Mouse (Mus musculus): ENCODE results near the gene Orai1. TPM values are rescaled to one million over a fixed set of nuclear protein-coding genes. Genes with fewer than 3 reads are reported as not detected.

Orai1 gene
- polyA plus RNA-seq, 1 experiment from 2014 or later, result 13.0 TPM

DNA sequence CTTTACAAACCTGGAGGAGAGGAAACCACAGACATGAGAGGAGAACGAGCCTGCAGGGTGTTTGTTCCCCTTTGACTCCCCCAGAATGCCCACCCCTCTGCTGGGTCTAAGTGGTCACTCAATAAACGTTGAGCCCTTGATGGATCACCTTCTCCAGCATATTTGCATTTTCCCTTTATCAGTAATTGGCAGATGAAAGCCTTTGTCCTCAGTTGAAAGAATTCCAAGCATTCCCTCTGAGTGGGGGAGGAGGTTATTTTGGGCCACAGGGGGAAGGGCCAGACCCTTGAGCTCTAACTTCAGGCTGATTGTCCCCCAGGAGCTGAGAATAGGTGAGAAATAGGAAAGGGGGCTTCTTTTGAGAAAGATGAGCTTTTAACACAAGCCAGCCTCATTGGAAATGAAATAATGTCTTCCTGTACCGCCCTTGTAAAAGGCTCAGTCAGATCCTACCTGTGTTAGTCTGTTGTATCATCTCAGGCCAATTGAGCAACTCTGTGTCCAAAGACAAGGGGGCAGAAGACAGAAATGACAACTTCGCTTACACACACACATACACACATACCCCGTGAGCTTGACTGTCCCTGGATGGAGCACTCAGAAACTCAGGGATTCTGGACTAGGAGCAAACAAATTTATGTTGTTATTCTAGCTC is 23.4 kb upstream of the Orai1 start:
- Histone ChIP-seq H3K4me2 (ENCODE audit: low read depth, low read length) (peak overlapping the region; percentile 99; the same call in 1 of the 2 replicates), H3K27me3 (ENCODE audit: control insufficient read depth, insufficient read depth, low read length) (no peaks in the 10 kb centered on the region), H3K9ac (replicated peaks; ENCODE audit: low read depth, low read length) (no peak overlapping the region), H3K27ac (ENCODE audit: low read depth, low read length) (no peak overlapping the region), H3K4me1 (ENCODE audit: control insufficient read depth, insufficient read depth, low read length) (peaks cover 24% of the 10 kb centered on the region), H3K36me3 (ENCODE audit: control insufficient read depth, insufficient read depth, low read length) (no peaks in the 10 kb centered on the region), H3K4me3 (ENCODE audit: low read depth, low read length) (no peak overlapping the region), H3K9me3 (ENCODE audit: control insufficient read depth, low read length) (no peaks in the 10 kb centered on the region)
- ATAC-seq (ENCODE audit: low read depth), result no peak
- WGBS, result 19% methylated on average over 5 of the region's 5 CpGs

DNA sequence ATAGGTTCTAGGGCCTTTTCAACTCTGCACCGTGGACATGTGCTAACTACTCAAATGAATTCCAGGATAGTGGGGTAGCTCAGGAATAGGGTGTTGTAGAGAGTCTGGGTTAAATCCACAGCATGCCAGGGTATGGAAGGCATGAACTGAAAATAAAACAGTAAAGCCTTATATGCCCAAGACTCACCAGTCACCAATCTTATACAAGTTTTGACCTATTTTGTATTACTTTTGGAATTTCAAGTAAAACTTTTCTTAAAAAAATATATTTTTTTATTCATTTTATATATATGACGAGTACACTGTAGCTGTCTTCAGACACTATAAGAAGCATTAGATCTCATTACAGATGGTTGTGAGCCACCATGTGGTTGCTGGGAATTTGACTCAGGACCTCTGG is 21.1 kb upstream of the Orai1 start:
- Histone ChIP-seq H3K27me3 (ENCODE audit: control insufficient read depth, insufficient read depth, low read length) (no peaks in the 10 kb centered on the region), H3K9me3 (ENCODE audit: control insufficient read depth, low read length) (no peaks in the 10 kb centered on the region), H3K4me3 (ENCODE audit: low read depth, low read length) (no peak overlapping the region), H3K4me1 (ENCODE audit: control insufficient read depth, insufficient read depth, low read length) (peaks cover 11% of the 10 kb centered on the region; the same call in 1 of the 2 replicates), H3K9ac (replicated peaks; ENCODE audit: low read depth, low read length) (no peak overlapping the region), H3K27ac (ENCODE audit: low read depth, low read length) (no peak overlapping the region), H3K36me3 (ENCODE audit: control insufficient read depth, insufficient read depth, low read length) (no peaks in the 10 kb centered on the region), H3K4me2 (ENCODE audit: low read depth, low read length) (peak overlapping the region; percentile 16; the same call in 1 of the 2 replicates)
- WGBS, result 66% methylated on average over 2 of the region's 2 CpGs
- no peak for ATAC-seq (ENCODE audit: low read depth)

DNA sequence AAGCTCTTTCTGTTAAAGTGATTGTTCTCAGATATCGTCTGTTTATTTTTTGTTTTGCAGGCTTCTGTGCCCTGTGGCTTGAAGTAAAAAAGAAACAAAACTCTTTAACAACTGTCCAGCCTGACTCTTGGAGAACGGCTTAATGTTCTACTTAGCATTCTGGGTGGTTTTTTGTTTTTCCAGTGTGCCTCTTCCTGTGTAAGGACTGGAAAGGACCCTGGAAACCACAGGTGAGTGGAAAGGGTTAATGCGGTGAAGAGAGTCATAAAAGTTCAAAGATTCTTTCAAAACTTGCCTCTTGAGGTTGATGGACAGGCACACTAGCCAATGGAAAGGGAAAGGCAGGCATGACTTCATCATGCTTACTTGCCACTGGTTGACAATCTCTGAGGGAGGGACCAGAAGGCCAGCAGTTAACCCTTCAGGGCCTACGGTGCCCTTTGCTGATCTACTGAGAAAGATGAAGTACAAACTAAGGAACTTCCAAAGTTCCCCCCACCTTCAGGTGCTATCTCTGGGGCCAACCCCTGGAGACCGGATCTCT is 20.5 kb upstream of the Orai1 start:
- Histone ChIP-seq H3K27ac (ENCODE audit: low read depth, low read length) (no peak overlapping the region), H3K4me2 (ENCODE audit: low read depth, low read length) (peak overlapping the region; percentile 16; the same call in 1 of the 2 replicates), H3K9ac (replicated peaks; ENCODE audit: low read depth, low read length) (no peak overlapping the region), H3K9me3 (ENCODE audit: control insufficient read depth, low read length) (no peaks in the 10 kb centered on the region), H3K4me3 (ENCODE audit: low read depth, low read length) (no peak overlapping the region), H3K36me3 (ENCODE audit: control insufficient read depth, insufficient read depth, low read length) (no peaks in the 10 kb centered on the region), H3K4me1 (ENCODE audit: control insufficient read depth, insufficient read depth, low read length) (peaks cover 11% of the 10 kb centered on the region; the same call in 1 of the 2 replicates), H3K27me3 (ENCODE audit: control insufficient read depth, insufficient read depth, low read length) (no peaks in the 10 kb centered on the region)
- 0 out of 2 replicates have a peak, but pooled peaks have one; percentile 74 for ATAC-seq (ENCODE audit: low read depth)
- 9% methylated on average over 5 of the region's 5 CpGs for WGBS

DNA sequence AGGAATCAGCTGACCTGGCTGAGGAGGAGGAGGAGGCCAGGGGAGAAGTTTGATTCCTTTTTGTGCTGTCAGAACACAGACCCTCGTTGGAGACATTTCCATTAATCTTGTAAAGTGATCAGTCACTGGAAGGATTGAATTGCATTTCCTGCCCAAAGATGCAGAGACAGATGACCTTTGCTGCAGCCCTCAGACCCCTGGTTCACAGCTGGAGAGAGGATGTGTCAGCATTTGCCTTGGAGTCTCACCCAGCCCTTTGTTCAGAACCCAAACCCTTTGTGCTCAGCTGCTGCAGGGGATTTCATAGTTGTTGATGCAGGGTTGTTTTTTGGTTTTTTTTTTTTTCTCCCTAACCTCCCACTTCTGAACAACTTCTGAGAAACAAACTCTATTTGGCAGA is 20.0 kb upstream of the Orai1 start:
- ATAC-seq (ENCODE audit: low read depth), result no peak
- WGBS, result 0% methylated on average over 1 of the region's 1 CpGs

DNA sequence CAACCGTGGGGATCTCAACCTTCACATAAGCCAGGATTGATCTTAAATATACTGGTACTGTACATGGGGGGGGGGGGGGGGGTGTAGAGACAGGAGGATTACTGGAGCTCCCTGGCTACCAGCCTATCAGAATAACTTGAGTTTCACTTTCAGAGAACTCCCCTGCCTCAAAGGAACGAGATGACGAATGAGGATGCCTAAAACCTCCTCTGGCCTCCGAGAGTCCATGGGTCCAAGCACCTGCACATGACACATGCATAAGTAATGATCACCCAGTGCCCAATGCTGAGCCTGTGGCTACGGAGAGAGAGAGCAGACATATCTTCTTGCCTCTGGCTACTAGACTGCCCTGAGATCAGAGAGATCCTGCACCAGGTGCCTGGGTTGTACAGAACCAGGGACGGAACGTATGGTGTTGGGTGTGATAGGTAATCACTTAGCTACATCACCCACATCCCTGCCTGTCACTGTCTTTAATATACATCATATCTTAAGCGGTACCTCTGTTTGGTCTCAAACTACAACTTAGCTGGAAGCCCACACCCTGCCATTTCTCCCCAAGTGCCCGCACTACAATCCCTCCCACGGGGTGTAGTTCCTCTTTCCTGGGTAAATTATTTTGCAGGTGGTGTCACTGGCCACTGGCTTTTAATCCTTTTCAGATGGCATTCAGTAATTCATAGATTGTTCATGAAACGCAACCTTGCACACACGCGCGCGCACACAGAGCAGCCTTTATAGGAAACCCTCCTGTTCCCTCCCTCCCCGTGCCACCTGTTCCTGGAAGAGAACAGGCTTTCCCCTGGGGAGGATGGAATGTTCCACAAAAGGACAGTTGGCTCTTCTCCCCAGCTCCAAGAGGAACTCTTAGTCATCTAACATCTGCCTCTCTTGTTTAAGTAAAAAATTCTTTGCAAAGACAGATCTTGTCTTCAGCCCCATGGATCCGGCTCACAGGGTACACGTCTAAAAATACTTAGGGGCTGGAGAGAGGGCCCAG is 17.4 kb upstream of the Orai1 start:
- no peaks in the 10 kb centered on the region for H3K4me1 ChIP-seq (ENCODE audit: control insufficient read depth, insufficient read depth, low read length)
- no peak overlapping the region for H3K9ac ChIP-seq (replicated peaks; ENCODE audit: low read depth, low read length)
- 85% methylated on average over 18 of the region's 18 CpGs for WGBS
- no peak overlapping the region for H3K27ac ChIP-seq (ENCODE audit: low read depth, low read length)
- ATAC-seq (ENCODE audit: low read depth), result no peak
- H3K9me3 ChIP-seq (ENCODE audit: control insufficient read depth, low read length), result no peaks in the 10 kb centered on the region
- no peaks in the 10 kb centered on the region for H3K27me3 ChIP-seq (ENCODE audit: control insufficient read depth, insufficient read depth, low read length)
- no peaks in the 10 kb centered on the region for H3K36me3 ChIP-seq (ENCODE audit: control insufficient read depth, insufficient read depth, low read length)
- H3K4me2 ChIP-seq (ENCODE audit: low read depth, low read length), result no peak overlapping the region
- no peak overlapping the region for H3K4me3 ChIP-seq (ENCODE audit: low read depth, low read length)

More for the DNA sequence above, 20.0 kb upstream of the Orai1 start:
- Histone ChIP-seq H3K4me3 (ENCODE audit: low read depth, low read length) (no peak overlapping the region), H3K4me1 (ENCODE audit: control insufficient read depth, insufficient read depth, low read length) (peaks cover 6% of the 10 kb centered on the region; the same call in 1 of the 2 replicates), H3K27me3 (ENCODE audit: control insufficient read depth, insufficient read depth, low read length) (no peaks in the 10 kb centered on the region), H3K27ac (ENCODE audit: low read depth, low read length) (no peak overlapping the region), H3K36me3 (ENCODE audit: control insufficient read depth, insufficient read depth, low read length) (no peaks in the 10 kb centered on the region), H3K9ac (replicated peaks; ENCODE audit: low read depth, low read length) (no peak overlapping the region), H3K4me2 (ENCODE audit: low read depth, low read length) (no peak overlapping the region), H3K9me3 (ENCODE audit: control insufficient read depth, low read length) (no peaks in the 10 kb centered on the region)

DNA sequence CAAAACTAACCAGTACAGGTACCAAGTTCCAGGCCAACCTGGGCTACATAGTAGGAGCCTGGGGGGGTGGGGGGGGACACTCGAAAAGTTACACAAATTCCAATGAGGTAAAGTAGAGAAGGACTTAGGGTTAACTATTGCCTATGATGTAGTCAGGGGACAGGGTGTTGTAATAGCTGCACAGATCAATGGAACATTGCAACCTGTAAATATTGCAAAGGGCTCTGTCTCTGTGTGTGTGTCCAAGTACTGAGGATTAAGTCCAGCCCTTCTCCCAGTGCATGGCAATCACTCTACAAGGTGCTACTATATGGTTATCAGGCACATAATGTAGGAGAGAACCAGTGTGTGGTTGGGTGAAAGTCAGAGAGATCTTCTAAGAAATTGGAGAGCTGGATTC is 14.0 kb upstream of the Orai1 start:
- H3K9me3 ChIP-seq (ENCODE audit: control insufficient read depth, low read length), result no peaks in the 10 kb centered on the region
- H3K27ac ChIP-seq (ENCODE audit: low read depth, low read length), result no peak overlapping the region
- H3K36me3 ChIP-seq (ENCODE audit: control insufficient read depth, insufficient read depth, low read length), result no peaks in the 10 kb centered on the region
- H3K4me3 ChIP-seq (ENCODE audit: low read depth, low read length), result no peak overlapping the region
- no peaks in the 10 kb centered on the region for H3K4me1 ChIP-seq (ENCODE audit: control insufficient read depth, insufficient read depth, low read length)
- H3K27me3 ChIP-seq (ENCODE audit: control insufficient read depth, insufficient read depth, low read length), result no peaks in the 10 kb centered on the region
- 83% methylated on average over 1 of the region's 1 CpGs for WGBS
- H3K9ac ChIP-seq (replicated peaks; ENCODE audit: low read depth, low read length), result no peak overlapping the region
- ATAC-seq (ENCODE audit: low read depth), result no peak
- no peak overlapping the region for H3K4me2 ChIP-seq (ENCODE audit: low read depth, low read length)

DNA sequence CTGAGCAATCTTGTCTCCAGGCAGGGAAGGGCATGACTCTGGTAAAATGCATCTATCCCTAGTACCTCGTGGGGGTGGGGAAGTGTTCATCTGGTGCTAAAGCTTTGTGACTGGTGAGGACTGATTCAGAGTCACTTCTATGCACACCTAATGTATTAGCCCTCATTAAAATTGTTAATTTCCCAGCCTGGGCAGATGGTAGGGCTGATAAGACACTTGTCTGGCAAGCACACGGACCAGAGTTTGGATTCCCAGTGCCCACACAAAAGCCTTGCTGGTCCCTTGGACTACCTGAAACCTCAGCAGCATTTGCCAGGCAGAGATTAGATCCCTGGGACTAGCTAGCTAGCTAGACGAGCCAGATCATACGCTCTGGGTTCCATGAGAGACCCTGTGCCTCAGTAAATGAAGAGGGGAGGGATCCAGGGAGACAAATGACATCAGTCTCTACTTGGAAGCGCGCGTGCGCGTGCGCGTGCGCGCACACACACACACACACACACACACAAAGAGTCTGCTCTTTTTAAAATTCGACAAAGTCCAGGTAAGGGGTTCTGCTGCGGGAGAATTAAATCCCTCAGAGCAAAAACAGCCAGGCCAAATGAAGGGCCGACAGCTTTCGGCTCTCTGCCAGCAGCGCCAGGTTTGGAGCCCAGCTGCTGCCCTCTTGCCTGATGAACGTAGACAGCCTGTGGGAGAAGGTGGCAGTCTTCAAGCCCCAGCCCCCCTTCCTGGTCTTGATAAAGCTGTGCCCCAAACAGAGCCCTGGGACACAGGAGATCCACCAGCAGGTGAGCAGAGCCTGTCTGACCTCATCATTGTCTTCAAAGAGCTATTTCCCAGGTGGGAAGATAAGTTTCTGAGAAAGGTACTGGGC is 8.9 kb upstream of the Orai1 start:
- H3K9me3 ChIP-seq (ENCODE audit: control insufficient read depth, low read length), result no peaks in the 10 kb centered on the region
- no peaks in the 10 kb centered on the region for H3K4me1 ChIP-seq (ENCODE audit: control insufficient read depth, insufficient read depth, low read length)
- WGBS, result 60% methylated on average over 19 of the region's 19 CpGs
- no peak for ATAC-seq (ENCODE audit: low read depth)
- no peaks in the 10 kb centered on the region for H3K36me3 ChIP-seq (ENCODE audit: control insufficient read depth, insufficient read depth, low read length)
- peak overlapping the region; percentile 23; the same call in 1 of the 2 replicates for H3K27ac ChIP-seq (ENCODE audit: low read depth, low read length)
- H3K9ac ChIP-seq (replicated peaks; ENCODE audit: low read depth, low read length), result no peak overlapping the region
- H3K27me3 ChIP-seq (ENCODE audit: control insufficient read depth, insufficient read depth, low read length), result no peaks in the 10 kb centered on the region
- H3K4me3 ChIP-seq (ENCODE audit: low read depth, low read length), result no peak overlapping the region
- no peak overlapping the region for H3K4me2 ChIP-seq (ENCODE audit: low read depth, low read length)

DNA sequence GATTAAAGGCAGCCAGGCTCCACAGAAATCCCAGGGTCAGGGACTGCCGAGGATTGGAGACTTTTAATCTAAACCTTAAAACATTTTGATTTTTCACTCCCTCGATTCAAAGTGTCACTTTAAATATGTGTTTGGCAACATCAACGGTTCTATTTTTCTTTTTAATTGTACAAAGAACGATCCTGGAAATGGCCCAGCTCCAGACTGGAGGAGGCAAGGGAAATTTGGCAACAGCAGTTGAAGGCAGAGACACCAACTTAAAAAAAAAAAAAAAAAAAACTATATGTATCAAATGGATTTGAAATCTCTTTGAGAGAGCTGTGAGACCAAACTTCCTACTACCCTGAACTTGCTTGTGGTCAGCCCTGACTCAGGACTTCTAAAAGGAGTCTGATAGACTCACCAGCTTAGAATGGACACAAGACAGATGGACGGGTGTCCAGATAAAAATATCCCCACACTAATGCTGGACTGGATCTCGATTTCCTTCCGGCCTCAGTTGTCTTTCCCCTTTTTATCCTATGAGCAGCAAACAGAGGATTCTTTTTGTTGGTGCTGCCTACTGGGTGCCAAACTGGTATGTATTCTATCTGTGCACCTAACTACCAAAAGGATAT is 5.9 kb upstream of the Orai1 start:
- no peak overlapping the region for H3K9ac ChIP-seq (replicated peaks; ENCODE audit: low read depth, low read length)
- H3K27ac ChIP-seq (ENCODE audit: low read depth, low read length), result no peak overlapping the region
- no peaks in the 10 kb centered on the region for H3K4me1 ChIP-seq (ENCODE audit: control insufficient read depth, insufficient read depth, low read length)
- 75% methylated on average over 7 of the region's 7 CpGs for WGBS
- H3K36me3 ChIP-seq (ENCODE audit: control insufficient read depth, insufficient read depth, low read length), result no peaks in the 10 kb centered on the region
- H3K4me3 ChIP-seq (ENCODE audit: low read depth, low read length), result no peak overlapping the region
- no peaks in the 10 kb centered on the region for H3K27me3 ChIP-seq (ENCODE audit: control insufficient read depth, insufficient read depth, low read length)
- no peaks in the 10 kb centered on the region for H3K9me3 ChIP-seq (ENCODE audit: control insufficient read depth, low read length)
- no peak for ATAC-seq (ENCODE audit: low read depth)
- no peak overlapping the region for H3K4me2 ChIP-seq (ENCODE audit: low read depth, low read length)
